Mouse (Mus musculus) midbrain, embryonic 15.5 days (tissue): ENCODE data around the gene Mcm2. TPM values are rescaled to one million over a fixed set of nuclear protein-coding genes. Genes with fewer than 3 reads are reported as not detected.

Experiments used
- polyA plus RNA-seq: library from polyadenylated mRNA; unstranded; fragments of >200 nt; fragmentation: Nextera tagmentation; extraction: Ambion mirVana; gene quantifications from 2 replicates; pipeline ENCODE4 v1.2.1, GENCODE M21; 2015

Mcm2 gene
- polyA plus RNA-seq, 1 experiment from 2014 or later: 24.7 TPM

Other genes starting within 250 kb of the Mcm2 start
- 30.7 and 36.2 TPM in 2 replicates for gene Mgll, start 174.4 kb downstream of the Mcm2 start, polyA plus RNA-seq
- gene Abtb1, start 56.8 kb downstream of the Mcm2 start, polyA plus RNA-seq: 40.4 and 42.5 TPM in 2 replicates
- gene Podxl2, start 23.7 kb downstream of the Mcm2 start, polyA plus RNA-seq: 697 and 723 TPM in 2 replicates
- 102 and 103 TPM in 2 replicates for gene Tpra1, start 3.5 kb upstream of the Mcm2 start, polyA plus RNA-seq